In the genomic region with DNA sequence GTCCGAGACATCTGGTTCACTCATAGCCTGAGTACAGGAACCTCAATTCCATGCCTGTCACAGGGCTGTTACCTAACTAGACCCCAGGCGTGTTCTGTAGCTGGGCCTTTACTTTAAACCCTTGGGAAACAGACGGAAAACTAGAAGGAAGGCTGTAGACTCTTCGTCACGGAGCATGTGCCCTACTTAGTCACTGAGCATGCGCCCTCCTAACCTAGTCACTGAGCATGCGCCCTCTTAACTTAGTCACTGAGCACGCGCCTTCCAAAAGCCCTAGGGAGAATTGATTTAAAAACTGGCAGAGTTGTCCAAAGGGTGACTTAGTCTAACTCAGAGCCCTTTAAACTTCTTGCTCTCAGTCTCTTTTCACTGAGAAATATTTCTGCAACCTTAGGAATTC, we compare ENCODE assay signal across 9 mouse cellular contexts. TPM values are rescaled to one million over a fixed set of nuclear protein-coding genes. Genes with fewer than 3 reads are reported as not detected.
DNase-seq lines count a peak whose midpoint lies in the region; ATAC-seq and TF ChIP-seq lines count a peak whose summit lies in the region.
"Had no signal": no experiment of that assay in that cellular context is flagged by ENCODE, and none has a peak within 500 bp of the region (broad histone marks: within the 10 kb centered on the region; RNA-seq: fewer than 3 reads in every experiment).

A gene (plus strand): TSS at position 346 of the 400 bp plus-strand sequence.

- no peak within 1 kb of the TSS for H3K27ac ChIP-seq in cerebellum, adult 2 months (ENCODE audit: insufficient read depth, low read length)
- H3K27ac ChIP-seq in lung, postnatal 0 days (ENCODE audit: low read length) = no peak within 1 kb of the TSS
- H3K27ac ChIP-seq in limb, embryonic 15.5 days = peak within 1 kb of the TSS; percentile 23; the same call in 1 of the 2 replicates
- no peak within 1 kb of the TSS for H3K27ac ChIP-seq in stomach, embryonic 16.5 days (ENCODE audit: low read length)
- no peak within 1 kb of the TSS for H3K27ac ChIP-seq in thymus, adult 2 months (ENCODE audit: control insufficient read depth, insufficient read depth, low read length)

- TF ChIP-seq POLR2A in cerebellum, adult 2 months (IDR thresholded peaks at IDR 0.05; ENCODE audit: borderline replicate concordance, insufficient read depth, low read length) = no peak
- no peak for TF ChIP-seq POLR2A in thymus, adult 2 months (IDR thresholded peaks at IDR 0.05; ENCODE audit: control insufficient read depth, extremely low read depth, insufficient read depth, low read length, poor library complexity)

- peak within 1 kb of the TSS; percentile 83 for H3K4me2 ChIP-seq in lung, postnatal 0 days (replicated peaks; ENCODE audit: low read depth, low read length)
- H3K4me2 ChIP-seq in limb, embryonic 15.5 days = peak within 1 kb of the TSS; percentile 91
- peak within 1 kb of the TSS; percentile 77 for H3K4me2 ChIP-seq in stomach, embryonic 16.5 days (ENCODE audit: low read depth, low read length)

- ATAC-seq in lung, postnatal 0 days = no peak
- ATAC-seq in limb, embryonic 15.5 days (ENCODE audit: insufficient number of reproducible peaks, low FRiP score, low TSS enrichment, low read depth) = no peak
- no peak for ATAC-seq in stomach, embryonic 16.5 days (ENCODE audit: insufficient read depth, low FRiP score)
- ATAC-seq in inflammation-experienced regulatory T-cells, adult 6 months = no peak

- no peaks in the 10 kb centered on the region for H3K4me1 ChIP-seq in cerebellum, adult 2 months (ENCODE audit: control insufficient read depth, insufficient read depth, low read length)
- peaks cover 7% of the 10 kb centered on the region; the same call in 1 of the 2 replicates for H3K4me1 ChIP-seq in lung, postnatal 0 days (ENCODE audit: insufficient read depth, low read depth, low read length)
- peaks cover 16% of the 10 kb centered on the region for H3K4me1 ChIP-seq in limb, embryonic 15.5 days
- H3K4me1 ChIP-seq in stomach, embryonic 16.5 days (ENCODE audit: control insufficient read depth, insufficient read depth, low read length) = no peaks in the 10 kb centered on the region; the same call in 1 of the 2 replicates
- no peaks in the 10 kb centered on the region for H3K4me1 ChIP-seq in thymus, adult 2 months (replicated peaks; ENCODE audit: control insufficient read depth, insufficient read depth, low read length)

- peak within 1 kb of the TSS; percentile 50 for H3K4me3 ChIP-seq in cerebellum, adult 2 months (replicated peaks; ENCODE audit: insufficient read depth, low read depth, low read length)
- peak within 1 kb of the TSS; percentile 40 for H3K4me3 ChIP-seq in lung, postnatal 0 days (ENCODE audit: low read depth, low read length)
- peak within 1 kb of the TSS; percentile 52 for H3K4me3 ChIP-seq in limb, embryonic 15.5 days
- peak within 1 kb of the TSS; percentile 54 for H3K4me3 ChIP-seq in stomach, embryonic 16.5 days (replicated peaks; ENCODE audit: low read length)
- H3K4me3 ChIP-seq in thymus, adult 2 months (ENCODE audit: control insufficient read depth, insufficient read depth, low read length) = no peak within 1 kb of the TSS

- 90% methylated on average over 9 of the region's 9 CpGs for WGBS in cerebellum, adult 2 months
- WGBS in lung, postnatal 0 days = 92% methylated on average over 9 of the region's 9 CpGs
- WGBS in limb, embryonic 15.5 days = 83% methylated on average over 9 of the region's 9 CpGs
- 89% methylated on average over 9 of the region's 9 CpGs for whole genome bisulfite sequencing in stomach, embryonic 16.5 days
- WGBS in thymus, adult 2 months = 98% methylated on average over 9 of the region's 9 CpGs

- no peaks in the 10 kb centered on the region for H3K36me3 ChIP-seq in lung, postnatal 0 days (ENCODE audit: insufficient read depth, low read length)
- no peaks in the 10 kb centered on the region for H3K36me3 ChIP-seq in limb, embryonic 15.5 days
- no peaks in the 10 kb centered on the region for H3K36me3 ChIP-seq in stomach, embryonic 16.5 days (ENCODE audit: control insufficient read depth, insufficient read depth, low read length)
- H3K36me3 ChIP-seq in thymus, adult 2 months (ENCODE audit: control insufficient read depth, insufficient read depth, low read length) = no peaks in the 10 kb centered on the region

- no peak for TF ChIP-seq EP300 in lung, postnatal 0 days (IDR thresholded peaks at IDR 0.05)

- H3K9ac ChIP-seq in lung, postnatal 0 days (replicated peaks; ENCODE audit: low read depth) = no peak within 1 kb of the TSS
- peak within 1 kb of the TSS; percentile 54 for H3K9ac ChIP-seq in limb, embryonic 15.5 days
- peak within 1 kb of the TSS; percentile 65 for H3K9ac ChIP-seq in stomach, embryonic 16.5 days (ENCODE audit: low read length)

- TF ChIP-seq CTCF in cerebellum, adult 2 months (IDR thresholded peaks at IDR 0.05; ENCODE audit: borderline replicate concordance, insufficient read depth, low read depth, low read length) = no peak
- TF ChIP-seq CTCF in lung, postnatal 0 days (IDR thresholded peaks at IDR 0.05) = no peak
- TF ChIP-seq CTCF in thymus, adult 2 months (IDR thresholded peaks at IDR 0.05; ENCODE audit: borderline replicate concordance, control insufficient read depth, extremely low read depth, insufficient read depth, low read length, poor library complexity) = no peak

- H3K27me3 ChIP-seq in cerebellum, adult 2 months (ENCODE audit: control insufficient read depth, insufficient read depth, low read length) = no peaks in the 10 kb centered on the region
- H3K27me3 ChIP-seq in lung, postnatal 0 days (replicated peaks; ENCODE audit: insufficient read depth, low read length) = peaks cover 4% of the 10 kb centered on the region; the same call in 1 of the 2 replicates
- peaks cover 26% of the 10 kb centered on the region for H3K27me3 ChIP-seq in limb, embryonic 15.5 days
- H3K27me3 ChIP-seq in stomach, embryonic 16.5 days (ENCODE audit: control insufficient read depth, insufficient read depth, low read length) = peaks cover 12% of the 10 kb centered on the region; the same call in 1 of the 2 replicates
- peaks cover 4% of the 10 kb centered on the region; the same call in 1 of the 2 replicates for H3K27me3 ChIP-seq in thymus, adult 2 months (ENCODE audit: control insufficient read depth, insufficient read depth, low read length)

- DNase-seq in cerebellum, adult 2 months = no peak
- no peak for DNase-seq in cerebellum, postnatal 25 days
- no peak for DNase-seq in lung, postnatal 0 days (ENCODE audit: low spot score)
- DNase-seq in lung, postnatal 36 days = no peak
- no peak for DNase-seq in thymus, adult 2 months
- DNase-seq: adrenal gland, postnatal 14 days had no signal

- H3K9me3 ChIP-seq in lung, postnatal 0 days (ENCODE audit: low read length) = no peaks in the 10 kb centered on the region
- H3K9me3 ChIP-seq in limb, embryonic 15.5 days = no peaks in the 10 kb centered on the region
- H3K9me3 ChIP-seq in stomach, embryonic 16.5 days (replicated peaks; ENCODE audit: control insufficient read depth, low read length) = no peaks in the 10 kb centered on the region

RNA-seq across cellular contexts. Expression of the gene that starts here (rescaled TPM):
- polyA plus RNA-seq in cerebellum, adult 2 months (2012; rRNA removed) = 3.4 and 3.6 TPM in 2 replicates
- polyA plus RNA-seq in lung, postnatal 0 days (2015; fragmentation: Nextera tagmentation; extraction: Ambion mirVana) = 0.64 and 0.89 TPM in 2 replicates
- polyA plus RNA-seq in limb, embryonic 15.5 days (2015; fragmentation: Nextera tagmentation; extraction: Ambion mirVana) = 11.4 and 11.8 TPM in 2 replicates
- 4.5 and 5.2 TPM in 2 replicates for polyA plus RNA-seq in stomach, embryonic 16.5 days (2015; fragmentation: Nextera tagmentation; extraction: Ambion mirVana)
- polyA plus RNA-seq in inflammation-experienced regulatory T-cells, adult 6 months (2017; shearing (Covaris generic)) = under 1 TPM in 1 of 3 experiments, not detected in 2; 0.20 TPM
- 0.64 and 0.69 TPM in 2 replicates for polyA plus RNA-seq in thymus, adult 2 months (2012; rRNA removed)
